Mouse (Mus musculus): ENCODE data around the gene Prss53.

DNA sequence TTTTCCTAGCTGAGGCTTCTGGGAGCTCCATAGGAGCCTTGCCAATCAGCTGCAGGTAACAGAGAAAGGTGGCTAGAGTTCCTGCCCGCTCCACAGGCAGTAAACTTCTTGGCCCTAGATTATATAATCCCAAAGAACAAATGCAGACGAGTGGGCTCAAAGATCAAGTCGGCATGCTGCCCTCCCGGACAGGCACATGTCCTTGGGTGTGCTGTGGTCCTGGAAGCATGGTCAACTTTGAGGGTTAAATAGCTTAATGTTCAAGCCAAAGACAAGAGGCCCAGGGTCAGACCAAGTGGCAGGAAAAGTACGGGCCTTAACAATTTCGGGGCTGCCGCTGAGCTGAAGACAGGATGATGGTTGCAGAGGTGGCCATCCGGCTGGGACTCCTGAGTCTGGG is 35.3 kb upstream of the Prss53 start:
- TF ChIP-seq POLR2A (IDR thresholded peaks at IDR 0.05; ENCODE audit: low read depth, low read length): no peak
- TF ChIP-seq CTCF (IDR thresholded peaks at IDR 0.05; ENCODE audit: extremely low read depth, insufficient read length, insufficient replicate concordance, low read depth, low read length): no peak

Measured in small intestine, adult 2 months (tissue).